Comparison of ENCODE assay signal across 8 mouse cellular contexts in the genomic region with DNA sequence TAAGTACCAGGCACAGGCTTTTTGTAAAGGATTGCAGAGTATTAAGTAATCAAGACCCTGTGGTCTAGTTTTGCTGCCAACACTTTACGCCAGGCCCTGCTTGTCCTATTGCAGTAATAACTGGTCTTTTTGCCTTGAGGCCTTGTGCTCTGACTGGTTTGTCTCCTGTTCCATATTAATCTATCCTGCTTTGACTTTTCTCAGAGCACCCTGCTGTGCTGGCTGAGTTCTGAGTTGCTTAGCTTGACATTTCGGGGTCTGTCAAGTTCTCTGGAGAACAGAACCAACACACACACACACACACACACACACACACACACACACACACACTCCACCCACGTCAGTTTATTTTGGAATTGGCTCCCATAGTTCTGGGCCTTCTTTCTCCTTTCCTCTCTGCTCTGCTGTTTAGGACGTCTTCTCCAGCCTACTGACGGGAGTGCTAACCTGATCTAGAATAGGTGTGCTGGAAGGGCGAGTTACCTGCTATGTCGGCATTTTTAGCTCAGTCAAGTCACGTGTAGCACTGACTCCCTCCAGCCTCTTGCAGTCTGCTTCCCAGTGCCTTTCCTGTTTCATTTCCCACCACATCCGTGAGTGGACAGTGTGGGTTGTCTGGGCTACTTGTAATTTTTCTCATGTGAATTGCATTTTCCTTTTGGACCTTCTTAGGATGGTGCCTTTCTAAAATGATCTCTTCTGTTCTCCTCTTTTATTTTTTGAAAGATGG. TPM values are rescaled to one million over a fixed set of nuclear protein-coding genes. Genes with fewer than 3 reads are reported as not detected.
DNase-seq lines count a peak whose midpoint lies in the region; ATAC-seq and TF ChIP-seq lines count a peak whose summit lies in the region.

No protein-coding gene starts in this region.

- DNase-seq in cerebellum, adult 2 months: peak; percentile 46 to 61
- DNase-seq in cerebellum, adult 8-10 months: no peak
- DNase-seq in midbrain, embryonic 14.5 days: peak; percentile 26
- no peak for DNase-seq in kidney, postnatal 0 days (ENCODE audit: low spot score)
- DNase-seq in right cerebral cortex, postnatal 14 days: peak; percentile 38
- no peak for DNase-seq in MN1 (ENCODE audit: low spot score)

- no peak for TF ChIP-seq POLR2A in cerebellum, adult 2 months (IDR thresholded peaks at IDR 0.05; ENCODE audit: borderline replicate concordance, insufficient read depth, low read length)

- no peak for TF ChIP-seq CTCF in cerebellum, adult 2 months (IDR thresholded peaks at IDR 0.05; ENCODE audit: borderline replicate concordance, insufficient read depth, low read depth, low read length)
- TF ChIP-seq CTCF in kidney, postnatal 0 days (IDR thresholded peaks at IDR 0.05; ENCODE audit: low read depth): no peak

- H3K27ac ChIP-seq in cerebellum, adult 2 months (ENCODE audit: insufficient read depth, low read length): peak overlapping the region; percentile 51; the same call in 1 of the 2 replicates
- H3K27ac ChIP-seq in midbrain, embryonic 14.5 days (replicated peaks; ENCODE audit: low read depth, low read length): no peak overlapping the region
- no peak overlapping the region for H3K27ac ChIP-seq in midbrain, embryonic 13.5 days
- H3K27ac ChIP-seq in kidney, postnatal 0 days: peak overlapping the region; percentile 21; the same call in 1 of the 2 replicates
- no peak overlapping the region for H3K27ac ChIP-seq in midbrain, embryonic 16.5 days (ENCODE audit: low read length)

- WGBS in cerebellum, adult 2 months: 14% methylated on average over 9 of the region's 9 CpGs
- WGBS in midbrain, embryonic 14.5 days: 82% methylated on average over 9 of the region's 9 CpGs
- 77% methylated on average over 9 of the region's 9 CpGs for WGBS in midbrain, embryonic 13.5 days
- 56% methylated on average over 9 of the region's 9 CpGs for WGBS in kidney, postnatal 0 days
- 75% methylated on average over 9 of the region's 9 CpGs for WGBS in midbrain, embryonic 16.5 days

- H3K36me3 ChIP-seq in midbrain, embryonic 14.5 days (ENCODE audit: control insufficient read depth, insufficient read depth, low read length): no peaks in the 10 kb centered on the region
- H3K36me3 ChIP-seq in midbrain, embryonic 13.5 days: no peaks in the 10 kb centered on the region
- no peaks in the 10 kb centered on the region for H3K36me3 ChIP-seq in kidney, postnatal 0 days (ENCODE audit: insufficient read depth, low read length)
- H3K36me3 ChIP-seq in midbrain, embryonic 16.5 days (ENCODE audit: control insufficient read depth, insufficient read depth, low read length): no peaks in the 10 kb centered on the region

- peaks cover 14% of the 10 kb centered on the region; the same call in 1 of the 2 replicates for H3K4me1 ChIP-seq in cerebellum, adult 2 months (ENCODE audit: control insufficient read depth, insufficient read depth, low read length)
- H3K4me1 ChIP-seq in midbrain, embryonic 14.5 days (ENCODE audit: control insufficient read depth, insufficient read depth, low read length): no peaks in the 10 kb centered on the region
- no peaks in the 10 kb centered on the region for H3K4me1 ChIP-seq in midbrain, embryonic 13.5 days (replicated peaks)
- peaks cover 2% of the 10 kb centered on the region; the same call in 1 of the 2 replicates for H3K4me1 ChIP-seq in kidney, postnatal 0 days (replicated peaks; ENCODE audit: insufficient read depth, low read length)
- H3K4me1 ChIP-seq in midbrain, embryonic 16.5 days (ENCODE audit: control insufficient read depth, insufficient read depth, low read length): no peaks in the 10 kb centered on the region

- no peaks in the 10 kb centered on the region for H3K9me3 ChIP-seq in midbrain, embryonic 14.5 days (ENCODE audit: control insufficient read depth, low read length)
- H3K9me3 ChIP-seq in midbrain, embryonic 13.5 days: no peaks in the 10 kb centered on the region
- no peaks in the 10 kb centered on the region for H3K9me3 ChIP-seq in kidney, postnatal 0 days (replicated peaks; ENCODE audit: low read length)
- no peaks in the 10 kb centered on the region for H3K9me3 ChIP-seq in midbrain, embryonic 16.5 days (replicated peaks; ENCODE audit: control insufficient read depth, low read length, poor library complexity, severe bottlenecking)

- no peak overlapping the region for H3K9ac ChIP-seq in midbrain, embryonic 14.5 days (replicated peaks; ENCODE audit: low read length)
- no peak overlapping the region for H3K9ac ChIP-seq in midbrain, embryonic 13.5 days (replicated peaks)
- no peak overlapping the region for H3K9ac ChIP-seq in kidney, postnatal 0 days (ENCODE audit: low read depth, low read length)
- no peak overlapping the region for H3K9ac ChIP-seq in midbrain, embryonic 16.5 days (ENCODE audit: low read depth, low read length)

- H3K27me3 ChIP-seq in cerebellum, adult 2 months (ENCODE audit: control insufficient read depth, insufficient read depth, low read length): no peaks in the 10 kb centered on the region
- no peaks in the 10 kb centered on the region for H3K27me3 ChIP-seq in midbrain, embryonic 14.5 days (ENCODE audit: control insufficient read depth, insufficient read depth, low read length)
- no peaks in the 10 kb centered on the region for H3K27me3 ChIP-seq in midbrain, embryonic 13.5 days
- no peaks in the 10 kb centered on the region for H3K27me3 ChIP-seq in kidney, postnatal 0 days (ENCODE audit: insufficient read depth, low read length)
- no peaks in the 10 kb centered on the region for H3K27me3 ChIP-seq in midbrain, embryonic 16.5 days (ENCODE audit: control insufficient read depth, insufficient read depth, low read depth, low read length)

- H3K4me3 ChIP-seq in cerebellum, adult 2 months (replicated peaks; ENCODE audit: insufficient read depth, low read depth, low read length): no peak overlapping the region
- no peak overlapping the region for H3K4me3 ChIP-seq in midbrain, embryonic 14.5 days (replicated peaks; ENCODE audit: low read depth, low read length)
- H3K4me3 ChIP-seq in midbrain, embryonic 13.5 days (replicated peaks): no peak overlapping the region
- no peak overlapping the region for H3K4me3 ChIP-seq in kidney, postnatal 0 days (replicated peaks; ENCODE audit: low read depth, low read length)
- no peak overlapping the region for H3K4me3 ChIP-seq in midbrain, embryonic 16.5 days (ENCODE audit: low read depth, low read length)

- no peak for ATAC-seq in midbrain, embryonic 14.5 days (ENCODE audit: low FRiP score, low TSS enrichment)
- ATAC-seq in midbrain, embryonic 13.5 days: no peak
- ATAC-seq in kidney, postnatal 0 days (replicated peaks; ENCODE audit: low FRiP score, low read depth): no peak
- ATAC-seq in midbrain, embryonic 16.5 days: no peak

- no peak overlapping the region for H3K4me2 ChIP-seq in midbrain, embryonic 14.5 days (ENCODE audit: low read length)
- no peak overlapping the region for H3K4me2 ChIP-seq in midbrain, embryonic 13.5 days (replicated peaks)
- no peak overlapping the region for H3K4me2 ChIP-seq in kidney, postnatal 0 days (ENCODE audit: low read length)
- H3K4me2 ChIP-seq in midbrain, embryonic 16.5 days (ENCODE audit: low read length): no peak overlapping the region

RNA-seq across cellular contexts. Expression of a gene that starts 49.2 kb away (rescaled TPM):
- polyA plus RNA-seq in cerebellum, adult 2 months (2012; rRNA removed): 63.1 and 69.1 TPM in 2 replicates
- polyA plus RNA-seq in midbrain, embryonic 14.5 days (2014; fragmentation: Nextera tagmentation; extraction: Ambion mirVana): 10.3 and 11.4 TPM in 2 replicates
- polyA plus RNA-seq in midbrain, embryonic 13.5 days (2015; fragmentation: Nextera tagmentation; extraction: Ambion mirVana): 5.7 and 6.7 TPM in 2 replicates
- polyA plus RNA-seq in kidney, postnatal 0 days (2015; fragmentation: Nextera tagmentation; extraction: Ambion mirVana): 12.5 and 12.7 TPM in 2 replicates
- 5.1 and 5.9 TPM in 2 replicates for polyA plus RNA-seq in midbrain, embryonic 16.5 days (2015; fragmentation: Nextera tagmentation; extraction: Ambion mirVana)

RNA-seq across cellular contexts. Expression of a gene that starts 49.4 kb away (rescaled TPM):
- 108 and 111 TPM in 2 replicates for polyA plus RNA-seq in cerebellum, adult 2 months (2012; rRNA removed)
- 291 and 338 TPM in 2 replicates for polyA plus RNA-seq in midbrain, embryonic 14.5 days (2014; fragmentation: Nextera tagmentation; extraction: Ambion mirVana)
- 303 and 305 TPM in 2 replicates for polyA plus RNA-seq in midbrain, embryonic 13.5 days (2015; fragmentation: Nextera tagmentation; extraction: Ambion mirVana)
- polyA plus RNA-seq in kidney, postnatal 0 days (2015; fragmentation: Nextera tagmentation; extraction: Ambion mirVana): 113 and 127 TPM in 2 replicates
- polyA plus RNA-seq in midbrain, embryonic 16.5 days (2015; fragmentation: Nextera tagmentation; extraction: Ambion mirVana): 287 and 294 TPM in 2 replicates

Comparison
In these comparisons a context has a peak if more than half of its experiments do, and no peak if none do; other contexts are left out.
1. DNase-seq: peak in cerebellum, adult 2 months (2 of 2), midbrain, embryonic 14.5 days (single experiment) and right cerebral cortex, postnatal 14 days (single experiment); none in cerebellum, adult 8-10 months (single experiment), kidney, postnatal 0 days (single experiment) and MN1 (single experiment).
2. H3K27ac ChIP-seq: peak in cerebellum, adult 2 months (single experiment) and kidney, postnatal 0 days (single experiment); none in midbrain, embryonic 14.5 days (single experiment), midbrain, embryonic 13.5 days (single experiment) and midbrain, embryonic 16.5 days (single experiment).